Mouse (Mus musculus) embryonic facial prominence, embryonic 14.5 days (tissue): Measurements from ENCODE around the gene Tmem179b. TPM values are rescaled to one million over a fixed set of nuclear protein-coding genes. Genes with fewer than 3 reads are reported as not detected.

Source experiments
- ATAC-seq: fragments of 200-750 bp; cut with Nextera tagmentation; 2 replicates; pipeline ENCODE4 v1.8.0; 2017; ENCODE audit warnings: low read depth, moderate number of reproducible peaks, moderate TSS enrichment
- DNase-seq: peaks from one replicate; pipeline ENCODE4 v3.0.0-alpha.2; 2015; ENCODE audit warnings: low spot score
- H3K27ac ChIP-seq: fragments of 300-500 bp; sonication (generic); replicated peaks from 2 replicates; pipeline ENCODE4 v1.5.1; 2014; ENCODE audit warnings: low read depth, mild to moderate bottlenecking, low read length, moderate library complexity
- H3K27me3 ChIP-seq: fragments of 300-500 bp; sonication (generic); replicated peaks from 2 replicates; pipeline ENCODE4 v1.6.1; 2014; ENCODE audit warnings: low read length; ENCODE audit not compliant: control insufficient read depth, insufficient read depth
- H3K36me3 ChIP-seq: fragments of 300-500 bp; sonication (generic); 2 replicates; pipeline ENCODE4 v1.6.1; 2014; ENCODE audit warnings: low read length, mixed read lengths; ENCODE audit not compliant: control insufficient read depth, insufficient read depth
- H3K4me1 ChIP-seq: fragments of 300-500 bp; sonication (generic); 2 replicates; pipeline ENCODE4 v1.6.1; 2014; ENCODE audit warnings: antibody characterized with exemption, low read length; ENCODE audit not compliant: control insufficient read depth, insufficient read depth
- H3K4me2 ChIP-seq: fragments of 300-500 bp; sonication (generic); 2 replicates; pipeline ENCODE4 v1.6.1; 2014; ENCODE audit warnings: low read depth, mild to moderate bottlenecking, low read length, moderate library complexity, mixed read lengths
- H3K4me3 ChIP-seq: fragments of 300-500 bp; sonication (generic); 2 replicates; pipeline ENCODE4 v1.5.1; 2014; ENCODE audit warnings: low read depth, mild to moderate bottlenecking, low read length
- H3K9ac ChIP-seq: fragments of 300-500 bp; sonication (generic); 2 replicates; pipeline ENCODE4 v1.6.1; 2014; ENCODE audit warnings: low read depth, mild to moderate bottlenecking, low read length, moderate library complexity, mixed read lengths
- H3K9me3 ChIP-seq: fragments of 300-500 bp; sonication (generic); 2 replicates; pipeline ENCODE4 v1.6.1; 2016; ENCODE audit warnings: low read length; ENCODE audit not compliant: control insufficient read depth
- WGBS: fragments of 180-500 bp; shearing (Covaris S2); extraction: QIAGEN DNeasy Blood & Tissue Kit; methylation state at CpG from one replicate; pipeline ENCODE4 v1.1.7; 2014; 5-methylcytosine and 5-hydroxymethylcytosine counted together
- polyA plus RNA-seq: library from polyadenylated mRNA; unstranded; fragments of >200 nt; fragmentation: Nextera tagmentation; extraction: Ambion mirVana; gene quantifications from 2 replicates; pipeline ENCODE4 v1.2.1, GENCODE M21; 2014

The Tmem179b gene
- polyA plus RNA-seq, 1 experiment from 2014 or later = 90.3 TPM

DNA sequence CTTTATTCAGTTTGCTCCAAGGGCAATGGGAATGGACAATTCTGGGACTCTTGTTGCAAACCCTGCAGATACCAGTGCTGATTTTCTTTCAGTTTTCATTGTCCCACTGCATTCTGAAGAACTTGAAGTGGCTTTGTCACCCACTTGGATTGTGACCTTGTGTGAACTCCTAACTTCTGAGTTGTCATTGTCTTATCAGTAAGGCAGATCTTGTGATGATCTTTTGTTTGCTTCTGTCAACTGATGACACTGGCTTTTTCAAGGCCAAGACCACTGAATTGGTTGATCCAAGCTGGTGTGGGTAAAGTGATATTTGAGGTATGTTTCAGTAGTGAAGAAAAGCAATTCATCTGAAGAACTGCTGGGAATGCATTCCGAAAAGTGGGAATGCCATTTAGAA lies 28.9 kb downstream of the Tmem179b start:
- ATAC-seq (no peak), DNase-seq (no peak)
- peaks cover 82% of the 10 kb centered on the region for H3K36me3 ChIP-seq
- H3K4me2 ChIP-seq = no peak overlapping the region
- no peak overlapping the region for H3K27ac ChIP-seq
- no peaks in the 10 kb centered on the region for H3K9me3 ChIP-seq
- no peak overlapping the region for H3K4me3 ChIP-seq
- no peaks in the 10 kb centered on the region for H3K27me3 ChIP-seq
- peaks cover 9% of the 10 kb centered on the region for H3K4me1 ChIP-seq
- H3K9ac ChIP-seq = no peak overlapping the region
- 95% methylated on average over 1 of the region's 1 CpGs for WGBS

- H3K27ac ChIP-seq = peak overlapping the region; percentile 93
Measured at GRCm38 (mm10) chr19:8742176-8742575, 32.1 kb downstream of the Tmem179b start.

DNA sequence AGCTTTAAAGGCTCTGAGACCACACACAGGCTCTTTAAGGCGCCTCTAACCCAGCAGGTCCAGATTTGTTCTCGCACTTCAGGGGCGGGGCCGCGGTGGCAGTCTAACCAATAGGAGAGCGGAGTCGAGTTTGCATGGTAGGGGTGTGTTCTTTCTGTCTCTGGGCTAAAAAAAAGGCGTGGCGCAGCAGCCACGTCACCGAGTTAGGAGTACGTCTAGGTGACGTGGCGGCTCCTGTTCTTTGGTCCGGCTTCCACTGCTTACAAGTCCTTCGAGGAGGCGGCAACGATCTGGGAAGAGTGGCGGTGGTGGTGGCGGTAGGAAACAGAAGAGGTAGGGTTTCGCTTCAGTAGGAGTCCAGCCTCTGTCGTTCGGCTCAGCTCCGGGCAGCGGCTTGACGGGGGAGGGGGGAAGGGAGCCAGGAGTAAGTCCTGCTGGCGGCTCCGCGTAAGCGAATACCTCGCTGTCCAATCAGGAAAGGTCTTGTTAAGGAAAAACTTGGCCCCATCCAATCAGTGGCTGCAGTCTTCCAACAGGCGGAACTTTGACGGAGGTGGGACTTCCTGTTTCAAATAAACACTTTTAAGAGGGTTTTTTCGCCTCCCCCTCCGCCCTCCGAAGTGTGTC lies 32.9 kb downstream of the Tmem179b start, which contains the start of gene Stx5a:
Stx5a (plus strand) TSS at position 171 of the 627 bp plus-strand sequence.
- H3K4me1 ChIP-seq = peaks cover 9% of the 10 kb centered on the region
- H3K27me3 ChIP-seq = no peaks in the 10 kb centered on the region
- DNase-seq (peak; percentile 99), ATAC-seq (peak; percentile 98)
- peak within 1 kb of the TSS; percentile 89 for H3K4me3 ChIP-seq
- H3K9ac ChIP-seq = peak within 1 kb of the TSS; percentile 90
- H3K9me3 ChIP-seq = no peaks in the 10 kb centered on the region
- under 1% methylated on average over 32 of the region's 36 CpGs for WGBS
- peak within 1 kb of the TSS; percentile 93 for H3K27ac ChIP-seq
- H3K4me2 ChIP-seq = peak within 1 kb of the TSS; percentile 99
- H3K36me3 ChIP-seq = peaks cover 72% of the 10 kb centered on the region

More at GRCm38 (mm10) chr19:8742176-8742575, 32.1 kb downstream of the Tmem179b start:
- WGBS = 19% methylated on average over 14 of the region's 14 CpGs
- Histone ChIP-seq H3K4me2 (peak overlapping the region; percentile 99), H3K9ac (peak overlapping the region; percentile 90), H3K36me3 (peaks cover 80% of the 10 kb centered on the region), H3K9me3 (no peaks in the 10 kb centered on the region), H3K4me3 (peak overlapping the region; percentile 89), H3K27me3 (no peaks in the 10 kb centered on the region), H3K4me1 (peaks cover 9% of the 10 kb centered on the region)
- DNase-seq (no peak), ATAC-seq (no peak)

- Histone ChIP-seq H3K4me1 (peaks cover 9% of the 10 kb centered on the region), H3K4me3 (peak within 1 kb of the TSS; percentile 89), H3K27ac (peak within 1 kb of the TSS; percentile 93), H3K9ac (peak within 1 kb of the TSS; percentile 90), H3K27me3 (no peaks in the 10 kb centered on the region), H3K9me3 (no peaks in the 10 kb centered on the region), H3K4me2 (peak within 1 kb of the TSS; percentile 50), H3K36me3 (peaks cover 64% of the 10 kb centered on the region)
- WGBS = 71% methylated on average over 14 of the region's 14 CpGs
- DNase-seq (no peak), ATAC-seq (no peak)
Measured at GRCm38 (mm10) chr19:8740603-8741002, 33.7 kb downstream of the Tmem179b start, which contains the start of gene 1700092M07Rik. Gene 1700092M07Rik, plus strand, starts transcription at chr19:8740718.

- Histone ChIP-seq H3K4me3 (no peak overlapping the region), H3K36me3 (peaks cover 54% of the 10 kb centered on the region), H3K9ac (no peak overlapping the region), H3K9me3 (no peaks in the 10 kb centered on the region), H3K27me3 (no peaks in the 10 kb centered on the region), H3K27ac (no peak overlapping the region), H3K4me2 (no peak overlapping the region), H3K4me1 (peaks cover 13% of the 10 kb centered on the region)
- 90% methylated on average over 6 of the region's 6 CpGs for WGBS
- ATAC-seq = no peak
- DNase-seq = no peak
Measured at GRCm38 (mm10) chr19:8739646-8740045, 34.6 kb downstream of the Tmem179b start.

- Histone ChIP-seq H3K27me3 (no peaks in the 10 kb centered on the region), H3K27ac (no peak overlapping the region), H3K4me1 (peaks cover 13% of the 10 kb centered on the region), H3K9ac (no peak overlapping the region), H3K4me2 (no peak overlapping the region), H3K36me3 (peaks cover 47% of the 10 kb centered on the region), H3K4me3 (no peak overlapping the region), H3K9me3 (no peaks in the 10 kb centered on the region)
- 89% methylated on average over 7 of the region's 7 CpGs for WGBS
- no peak for DNase-seq
- ATAC-seq = no peak
Measured at GRCm38 (mm10) chr19:8738911-8739310, 35.4 kb downstream of the Tmem179b start.

DNA sequence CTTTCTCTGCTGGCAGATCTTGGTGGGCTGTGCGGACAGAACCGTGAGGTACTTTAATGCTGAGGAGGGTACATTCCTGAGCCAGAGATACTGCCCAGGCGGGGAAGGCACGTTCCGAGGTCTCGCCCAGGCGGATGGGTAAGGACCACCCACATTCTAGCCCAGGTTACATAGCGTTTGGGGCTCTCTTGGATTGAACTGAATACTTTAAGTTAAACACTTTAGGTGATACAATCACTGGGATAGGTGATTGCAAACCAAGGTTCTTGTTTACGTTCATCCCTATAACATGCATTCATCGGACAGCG lies 38.2 kb downstream of the Tmem179b start:
- 2% methylated on average over 11 of the region's 11 CpGs for WGBS
- Histone ChIP-seq H3K9ac (peak overlapping the region; percentile 76), H3K4me1 (peaks cover 10% of the 10 kb centered on the region), H3K27me3 (no peaks in the 10 kb centered on the region), H3K27ac (peak overlapping the region; percentile 61; the same call in 1 of the 2 replicates), H3K36me3 (peaks cover 36% of the 10 kb centered on the region), H3K4me3 (peak overlapping the region; percentile 83), H3K4me2 (peak overlapping the region; percentile 88), H3K9me3 (no peaks in the 10 kb centered on the region)
- no peak for DNase-seq
- peak; percentile 35 for ATAC-seq

- peak within 1 kb of the TSS; percentile 83 for H3K4me3 ChIP-seq
- peaks cover 32% of the 10 kb centered on the region for H3K36me3 ChIP-seq
- peak within 1 kb of the TSS; percentile 61 for H3K27ac ChIP-seq
- H3K27me3 ChIP-seq = no peaks in the 10 kb centered on the region
- ATAC-seq = peak; percentile 94
- H3K9ac ChIP-seq = peak within 1 kb of the TSS; percentile 76
- peaks cover 6% of the 10 kb centered on the region for H3K4me1 ChIP-seq
- no peaks in the 10 kb centered on the region for H3K9me3 ChIP-seq
- peak within 1 kb of the TSS; percentile 88 for H3K4me2 ChIP-seq
- peak; percentile 95 for DNase-seq
- under 1% methylated on average over 30 of the region's 32 CpGs for WGBS
Measured at GRCm38 (mm10) chr19:8735389-8736159, 38.7 kb downstream of the Tmem179b start, which contains the start of gene Wdr74. Gene Wdr74, plus strand, starts transcription at chr19:8735827.
